Mouse (Mus musculus) liver, postnatal 0 days (tissue): ENCODE results near the gene Tmem63a. TPM values are rescaled to one million over a fixed set of nuclear protein-coding genes. Genes with fewer than 3 reads are reported as not detected.

ENCODE experiments used
- ATAC-seq: fragments of 200-750 bp; cut with Nextera tagmentation; 2 replicates; pipeline ENCODE4 v1.8.0; 2017; ENCODE audit warnings: mild to moderate bottlenecking, moderate library complexity
- DNase-seq: peaks from one replicate; pipeline ENCODE4 v3.0.0-alpha.2; 2016
- H3K27ac ChIP-seq: fragments of 300-500 bp; sonication (generic); 2 replicates; pipeline ENCODE4 v1.5.1; 2014; ENCODE audit warnings: antibody characterized with exemption, moderate library complexity, mild to moderate bottlenecking, low read depth
- H3K27me3 ChIP-seq: fragments of 300-500 bp; sonication (generic); 2 replicates; pipeline ENCODE4 v1.6.1; 2014; ENCODE audit warnings: low read length, control low read depth, mixed read lengths; ENCODE audit not compliant: insufficient read depth
- H3K36me3 ChIP-seq: fragments of 300-500 bp; sonication (generic); replicated peaks from 2 replicates; pipeline ENCODE4 v1.6.1; 2014; ENCODE audit warnings: mild to moderate bottlenecking, control low read depth, low read length, moderate library complexity, mixed read lengths; ENCODE audit not compliant: insufficient read depth
- H3K4me1 ChIP-seq: fragments of 300-500 bp; sonication (generic); 2 replicates; pipeline ENCODE4 v1.6.1; 2014; ENCODE audit warnings: antibody characterized with exemption, mild to moderate bottlenecking, control low read depth; ENCODE audit not compliant: insufficient read depth
- H3K4me2 ChIP-seq: fragments of 300-500 bp; sonication (generic); 2 replicates; pipeline ENCODE4 v1.6.1; 2014; ENCODE audit warnings: low read depth, mild to moderate bottlenecking, low read length, moderate library complexity, mixed read lengths
- H3K4me3 ChIP-seq: fragments of 300-500 bp; sonication (generic); 2 replicates; pipeline ENCODE4 v1.5.1; 2014; ENCODE audit warnings: low read depth, low read length
- H3K9ac ChIP-seq: fragments of 300-500 bp; sonication (generic); replicated peaks from 2 replicates; pipeline ENCODE4 v1.6.1; 2014; ENCODE audit warnings: mild to moderate bottlenecking, moderate library complexity
- H3K9me3 ChIP-seq: fragments of 300-500 bp; sonication (generic); 2 replicates; pipeline ENCODE4 v1.6.1; 2016; ENCODE audit warnings: mild to moderate bottlenecking, control low read depth, low read length, mixed read lengths
- CTCF ChIP-seq: sonication (generic); IDR thresholded peaks from 2 replicates; pipeline ENCODE4 v1.5.1; 2016; ENCODE audit warnings: antibody characterized with exemption, low read depth
- EP300 ChIP-seq: IDR thresholded peaks from 2 replicates; pipeline ENCODE4 v1.6.1; 2016; ENCODE audit warnings: antibody characterized with exemption, low read depth, mild to moderate bottlenecking
- WGBS: fragments of 180-500 bp; shearing (Covaris S2); extraction: QIAGEN DNeasy Blood & Tissue Kit; methylation state at CpG from one replicate; pipeline ENCODE4 v1.1.7; 2014; ENCODE audit not compliant: insufficient replicate concordance; 5-methylcytosine and 5-hydroxymethylcytosine counted together
- polyA plus RNA-seq: library from polyadenylated mRNA; unstranded; fragments of >200 nt; fragmentation: Nextera tagmentation; extraction: Ambion mirVana; gene quantifications from 2 replicates; pipeline ENCODE4 v1.2.1, GENCODE M21; 2015

Tmem63a gene
- polyA plus RNA-seq, 1 experiment from 2014 or later = 7.4 TPM

- peak overlapping the region; percentile 86 for H3K4me2 ChIP-seq
- H3K27ac ChIP-seq = peak overlapping the region; percentile 93
- peaks cover 57% of the 10 kb centered on the region for H3K4me1 ChIP-seq
- H3K9me3 ChIP-seq = no peaks in the 10 kb centered on the region
- peak overlapping the region; percentile 80 for H3K4me3 ChIP-seq
- no peak for DNase-seq
- WGBS = 8% methylated on average over 18 of the region's 18 CpGs
- H3K9ac ChIP-seq = peak overlapping the region; percentile 91
- ATAC-seq = peak; percentile 3; the same call in 1 of the 2 replicates
- no peaks in the 10 kb centered on the region for H3K27me3 ChIP-seq
- no peaks in the 10 kb centered on the region for H3K36me3 ChIP-seq
- TF ChIP-seq CTCF (no peak), EP300 (no peak)
Observed at GRCm38 (mm10) chr1:180941726-180942125, 418 bp upstream of the Tmem63a start.

- Histone ChIP-seq H3K36me3 (peaks cover 4% of the 10 kb centered on the region), H3K4me2 (peak overlapping the region; percentile 86), H3K27me3 (no peaks in the 10 kb centered on the region), H3K4me1 (peaks cover 51% of the 10 kb centered on the region), H3K4me3 (peak overlapping the region; percentile 80), H3K9ac (peak overlapping the region; percentile 91), H3K9me3 (no peaks in the 10 kb centered on the region), H3K27ac (peak overlapping the region; percentile 93)
- WGBS = 59% methylated on average over 11 of the region's 11 CpGs
- DNase-seq (no peak), ATAC-seq (no peak)
- no peak for TF ChIP-seq EP300
- no peak for TF ChIP-seq CTCF
Observed at GRCm38 (mm10) chr1:180943032-180943644, 994 bp downstream of the Tmem63a start.

GRCm38 (mm10) chr1:180943896-180944295 is 1.8 kb downstream of the Tmem63a start:
- H3K27me3 ChIP-seq = no peaks in the 10 kb centered on the region
- no peaks in the 10 kb centered on the region for H3K9me3 ChIP-seq
- peak overlapping the region; percentile 86 for H3K4me2 ChIP-seq
- WGBS = 60% methylated on average over 1 of the region's 1 CpGs
- DNase-seq (no peak), ATAC-seq (no peak)
- H3K4me1 ChIP-seq = peaks cover 51% of the 10 kb centered on the region
- H3K36me3 ChIP-seq = peaks cover 11% of the 10 kb centered on the region
- TF ChIP-seq EP300 (no peak), CTCF (peak; percentile 42)
- H3K9ac ChIP-seq = peak overlapping the region; percentile 91
- peak overlapping the region; percentile 93 for H3K27ac ChIP-seq
- H3K4me3 ChIP-seq = peak overlapping the region; percentile 80; the same call in 1 of the 2 replicates

- WGBS = 51% methylated on average over 4 of the region's 4 CpGs
- DNase-seq = peak; percentile 64
- Histone ChIP-seq H3K4me1 (peaks cover 51% of the 10 kb centered on the region), H3K4me2 (peak overlapping the region; percentile 62), H3K27ac (peak overlapping the region; percentile 93), H3K4me3 (no peak overlapping the region), H3K36me3 (peaks cover 17% of the 10 kb centered on the region), H3K9me3 (no peaks in the 10 kb centered on the region), H3K27me3 (no peaks in the 10 kb centered on the region), H3K9ac (peak overlapping the region; percentile 42)
- ATAC-seq = peak; percentile 2; the same call in 1 of the 2 replicates
- no peak for TF ChIP-seq EP300
- no peak for TF ChIP-seq CTCF
Observed at GRCm38 (mm10) chr1:180944553-180944952, 2.4 kb downstream of the Tmem63a start.

- H3K4me3 ChIP-seq = peak overlapping the region; percentile 22
- no peaks in the 10 kb centered on the region for H3K27me3 ChIP-seq
- peak overlapping the region; percentile 62 for H3K4me2 ChIP-seq
- WGBS = 27% methylated on average over 20 of the region's 20 CpGs
- ATAC-seq = peak; percentile 53
- no peaks in the 10 kb centered on the region for H3K9me3 ChIP-seq
- no peak for TF ChIP-seq EP300
- H3K36me3 ChIP-seq = peaks cover 24% of the 10 kb centered on the region
- peaks cover 51% of the 10 kb centered on the region for H3K4me1 ChIP-seq
- H3K27ac ChIP-seq = peak overlapping the region; percentile 93
- peak overlapping the region; percentile 42 for H3K9ac ChIP-seq
- peak; percentile 65 for DNase-seq
Observed at GRCm38 (mm10) chr1:180945001-180945980, 3.1 kb downstream of the Tmem63a start.

- DNase-seq (peak; percentile 60), ATAC-seq (no peak)
- H3K4me2 ChIP-seq = peak overlapping the region; percentile 62; the same call in 1 of the 2 replicates
- no peak overlapping the region for H3K27ac ChIP-seq
- TF ChIP-seq EP300 = no peak
- TF ChIP-seq CTCF = no peak
- H3K4me1 ChIP-seq = peaks cover 47% of the 10 kb centered on the region
- WGBS = 64% methylated on average over 6 of the region's 6 CpGs
- no peaks in the 10 kb centered on the region for H3K9me3 ChIP-seq
- peaks cover 25% of the 10 kb centered on the region for H3K36me3 ChIP-seq
- no peak overlapping the region for H3K4me3 ChIP-seq
- 0 out of 2 replicates have a peak overlapping the region, but pooled peaks have one; percentile 42 for H3K9ac ChIP-seq
- H3K27me3 ChIP-seq = no peaks in the 10 kb centered on the region
Observed at GRCm38 (mm10) chr1:180946448-180946847, 4.3 kb downstream of the Tmem63a start.
